Mouse (Mus musculus) cerebellum, postnatal 14 days (tissue): ENCODE measurements around the gene Abhd18.
"Not testable (repeated sequence)": the region's sequence is repeated elsewhere in the genome, so short reads cannot be mapped to it uniquely, and the experiment has no call there.

Experiments used
- DNase-seq, 2 experiments: peaks; one replicate each; pipeline ENCODE4 v3.0.0; 2021; ENCODE audit warnings: mixed read lengths in 2 of 2

The Abhd18 gene

DNA sequence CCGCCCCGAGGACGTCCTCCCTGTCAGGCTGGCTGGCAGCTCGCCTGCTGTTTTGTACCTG lies at the start of gene Abhd18:
Gene Abhd18 (plus strand): TSS at position 14 of the 61 bp plus-strand sequence.
- DNase-seq, result not testable (repeated sequence)

DNA sequence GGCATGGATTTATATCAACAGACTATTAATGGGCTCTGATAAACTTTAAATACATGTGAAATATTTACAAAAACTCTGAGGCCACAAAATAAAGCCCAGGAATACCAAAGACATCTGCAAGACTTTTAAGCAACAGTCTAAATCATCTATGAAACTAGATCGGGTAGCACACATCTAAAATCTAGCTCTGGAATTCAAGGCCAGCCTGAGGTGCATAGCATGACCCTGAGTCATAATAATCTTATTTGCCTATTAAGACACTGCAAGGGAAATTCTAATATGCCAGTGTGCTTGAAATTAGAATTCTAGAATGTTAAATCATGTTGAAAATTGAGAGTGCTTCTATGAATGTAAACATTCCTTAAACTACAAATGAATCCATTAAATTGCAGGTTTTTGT lies 48.7 kb upstream of the Abhd18 start:
- no peak for DNase-seq

DNA sequence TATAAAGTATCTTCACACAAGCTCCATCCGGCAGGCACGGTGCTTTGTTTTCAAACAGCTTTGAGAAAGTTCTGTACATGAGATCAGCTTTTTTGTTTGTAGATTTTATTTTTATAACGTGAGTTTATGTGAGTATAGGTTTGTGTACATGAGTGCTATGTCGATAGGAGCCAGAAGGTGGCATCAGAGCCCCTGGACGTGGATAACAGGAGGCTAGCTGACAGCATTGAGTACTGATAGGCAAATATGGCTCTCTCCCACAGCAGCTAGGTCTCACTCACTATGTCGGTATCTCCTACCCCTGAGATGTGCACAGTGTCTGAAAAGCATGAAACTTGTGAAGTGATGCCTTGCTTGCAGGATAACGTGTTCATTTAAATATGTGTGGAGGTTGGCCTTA lies 48.3 kb upstream of the Abhd18 start:
- DNase-seq, result peak; percentile 54 to 67

DNA sequence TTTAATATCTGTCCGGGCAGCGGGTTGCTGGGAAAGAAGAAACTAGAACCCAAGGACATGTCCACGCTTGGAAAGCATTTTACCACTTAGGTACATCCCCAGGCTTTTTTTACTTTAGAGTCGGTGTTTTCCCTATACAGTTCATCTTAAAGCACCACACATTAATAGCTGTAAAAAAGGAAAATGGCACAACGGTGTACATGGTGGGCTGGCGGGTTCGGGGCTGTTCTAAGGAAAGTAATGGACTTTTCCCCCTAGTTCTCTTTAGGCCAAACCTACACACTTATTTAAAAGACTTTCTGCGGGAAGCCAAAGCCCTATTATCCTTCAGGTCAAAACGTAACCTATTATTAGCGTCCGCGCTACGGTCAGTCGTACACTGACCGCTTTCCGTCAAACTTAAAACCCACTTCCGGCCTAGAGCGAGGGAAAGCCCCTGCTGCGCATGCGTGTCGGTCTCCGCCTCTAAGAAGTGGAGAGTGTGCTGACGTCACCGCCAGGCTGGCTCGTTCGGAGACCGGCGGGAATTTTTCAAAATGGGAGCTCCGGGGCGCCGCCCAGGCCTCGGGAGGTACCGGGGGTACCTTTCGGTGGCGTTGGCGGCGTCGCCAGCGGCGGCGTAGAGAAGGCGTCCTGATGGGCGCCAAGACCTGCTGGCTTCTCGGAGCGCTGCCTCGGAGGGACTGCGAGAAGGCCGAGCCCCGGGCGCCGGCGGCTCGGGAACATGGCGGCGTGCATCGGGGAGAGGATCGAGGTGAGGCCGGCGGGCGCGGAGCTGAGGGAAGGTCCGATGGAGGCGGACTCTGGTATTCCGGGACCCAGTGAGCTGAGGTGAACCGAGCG lies 47.0 kb upstream of the Abhd18 start, which contains the start of gene Plk4:
Gene Plk4 (plus strand): TSS at position 490 of the 843 bp plus-strand sequence.
- peak; percentile 98 to 99 for DNase-seq

DNA sequence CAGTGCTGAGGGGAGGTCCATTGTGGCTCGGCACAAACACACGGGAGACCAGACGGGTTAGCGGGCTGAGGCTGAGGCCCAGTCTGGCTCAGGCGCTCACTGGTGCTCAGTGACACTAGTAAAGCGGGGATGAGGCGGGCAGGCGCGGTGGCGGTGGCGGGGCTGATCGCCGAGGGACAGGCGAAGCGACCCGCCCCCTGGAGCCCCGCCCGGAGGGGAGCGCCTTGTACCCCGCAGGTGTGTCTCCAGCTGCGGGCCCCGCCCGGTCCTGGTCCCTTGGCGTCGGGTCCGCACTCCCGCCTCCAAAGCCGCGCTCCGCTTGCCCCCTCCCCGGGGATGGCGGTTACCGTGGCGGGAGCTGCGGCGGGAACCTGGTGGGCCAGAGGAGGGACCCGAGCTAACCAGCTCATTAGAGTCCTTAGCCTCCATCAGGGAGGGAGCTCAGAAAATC lies 46.4 kb upstream of the Abhd18 start:
- DNase-seq, result peak in 1 of 2 experiments; percentile 50

DNA sequence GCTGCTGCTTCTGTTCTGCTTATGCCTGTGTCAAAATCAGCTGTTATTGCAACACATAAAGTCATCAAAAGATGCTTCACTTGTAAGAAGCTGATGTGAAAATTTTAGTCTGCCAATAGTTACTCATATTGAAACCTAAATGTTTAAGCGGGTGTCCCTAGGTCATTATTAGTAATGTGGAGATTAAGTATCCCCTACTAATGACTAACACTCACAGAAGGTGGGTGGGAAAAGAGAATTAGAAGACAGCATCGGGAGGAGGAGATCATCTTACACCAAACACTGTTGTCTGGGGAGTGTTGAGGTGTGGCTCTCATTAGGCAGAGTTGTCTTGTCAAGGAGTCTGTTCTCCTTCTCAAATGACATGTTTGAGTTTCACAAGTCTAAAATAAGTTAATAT lies 39.9 kb upstream of the Abhd18 start:
- no peak for DNase-seq

DNA sequence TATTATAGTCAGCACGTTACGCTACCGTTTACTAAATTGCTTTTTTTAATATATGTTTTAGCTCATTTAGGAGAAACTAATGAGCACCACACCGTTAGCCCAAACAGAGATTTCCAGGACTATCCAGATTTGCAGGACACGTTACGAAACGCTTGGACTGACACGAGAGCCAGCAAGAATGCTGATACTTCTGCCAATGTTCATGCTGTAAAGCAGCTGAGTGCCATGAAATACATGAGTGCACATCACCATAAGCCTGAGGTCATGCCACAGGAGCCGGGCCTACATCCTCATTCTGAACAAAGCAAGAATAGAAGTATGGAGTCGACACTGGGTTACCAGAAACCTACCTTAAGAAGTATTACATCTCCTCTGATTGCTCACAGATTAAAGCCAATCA lies 38.1 kb upstream of the Abhd18 start:
- DNase-seq, result no peak

DNA sequence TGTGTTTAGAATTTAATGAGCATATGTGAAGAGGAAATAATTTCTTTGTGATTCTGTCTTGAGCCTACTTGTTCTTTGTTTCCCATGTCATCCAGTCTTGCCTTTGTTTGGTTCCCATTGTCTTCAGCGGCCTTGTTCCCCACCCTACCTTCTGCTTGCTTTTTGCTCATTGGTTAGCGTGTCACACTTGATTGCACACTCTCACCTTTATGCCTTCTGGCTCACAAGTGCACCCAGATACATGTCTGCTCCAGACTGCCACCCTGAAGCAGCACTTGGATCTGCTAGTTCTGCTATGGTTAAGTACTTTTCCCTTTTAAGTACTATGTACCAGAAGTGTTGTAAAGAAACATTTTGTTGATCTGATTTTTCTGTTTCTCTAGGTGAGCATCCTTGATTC lies 36.9 kb upstream of the Abhd18 start:
- DNase-seq, result no peak

DNA sequence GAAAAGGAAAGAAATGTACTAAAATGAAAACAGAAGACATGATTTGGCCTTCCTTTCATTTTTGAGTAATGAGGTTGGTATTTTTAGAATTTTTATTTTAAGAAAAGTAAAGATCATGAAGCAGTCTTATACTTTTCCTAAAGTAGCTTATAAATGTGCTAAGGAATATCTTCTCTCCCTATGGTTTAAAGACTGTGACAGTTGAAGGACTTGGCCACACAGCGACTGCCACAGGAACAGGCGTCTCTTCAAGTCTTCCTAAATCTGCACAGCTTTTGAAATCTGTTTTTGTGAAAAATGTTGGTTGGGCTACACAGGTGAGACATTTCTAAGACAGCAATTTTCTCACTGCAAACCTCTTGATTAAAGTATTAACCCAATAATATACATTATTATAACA lies 33.5 kb upstream of the Abhd18 start:
- no peak for DNase-seq

DNA sequence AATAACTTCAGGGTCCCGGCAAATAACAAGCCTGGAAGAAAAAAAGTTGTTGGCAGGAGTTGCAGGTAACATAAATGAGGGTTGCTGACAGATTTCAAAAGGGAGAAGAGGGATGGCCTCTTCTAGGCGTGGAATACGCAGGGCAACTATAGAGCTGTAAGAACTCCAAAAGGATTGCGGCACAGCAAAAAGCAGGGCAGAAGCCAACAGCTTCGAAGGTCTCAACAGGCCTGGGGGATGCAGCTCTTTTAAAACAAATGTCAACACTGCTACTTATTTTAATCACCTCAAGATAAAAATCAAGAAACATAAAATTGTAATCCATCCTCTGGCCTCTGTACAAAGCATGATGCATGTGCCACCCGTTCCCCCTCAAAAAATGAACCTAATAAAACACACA lies 1.2 kb upstream of the Abhd18 start:
- peak in 1 of 2 experiments; percentile 13 for DNase-seq

DNA sequence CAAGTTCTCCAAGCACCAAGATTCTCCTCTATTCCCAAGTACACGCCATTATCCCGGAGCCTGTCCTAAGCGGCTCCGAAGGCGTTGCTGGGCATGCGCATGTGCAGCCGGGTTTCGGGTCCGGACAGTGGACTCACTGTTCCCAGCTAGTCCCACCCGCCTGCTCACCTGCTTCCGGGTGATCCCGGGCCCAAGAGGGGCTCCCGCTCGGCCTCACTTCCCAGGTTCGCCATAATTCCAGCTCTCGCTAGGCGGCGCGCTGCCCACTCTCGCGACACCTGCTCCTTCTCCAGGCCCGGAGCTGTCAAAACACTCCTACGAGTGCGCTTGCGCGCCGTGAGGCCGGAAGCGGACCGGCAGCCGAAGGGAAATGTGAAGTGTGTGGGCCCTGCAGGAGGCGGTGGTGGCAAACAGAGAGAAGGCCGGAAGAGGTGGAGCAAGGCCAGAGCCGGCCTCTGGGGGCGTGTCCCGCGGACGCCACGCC lies 255 bp upstream of the Abhd18 start, which contains the start of gene Mfsd8:
Gene Mfsd8 (minus strand): TSS at position 414 of the 484 bp plus-strand sequence.
- DNase-seq, result peak; percentile 97

DNA sequence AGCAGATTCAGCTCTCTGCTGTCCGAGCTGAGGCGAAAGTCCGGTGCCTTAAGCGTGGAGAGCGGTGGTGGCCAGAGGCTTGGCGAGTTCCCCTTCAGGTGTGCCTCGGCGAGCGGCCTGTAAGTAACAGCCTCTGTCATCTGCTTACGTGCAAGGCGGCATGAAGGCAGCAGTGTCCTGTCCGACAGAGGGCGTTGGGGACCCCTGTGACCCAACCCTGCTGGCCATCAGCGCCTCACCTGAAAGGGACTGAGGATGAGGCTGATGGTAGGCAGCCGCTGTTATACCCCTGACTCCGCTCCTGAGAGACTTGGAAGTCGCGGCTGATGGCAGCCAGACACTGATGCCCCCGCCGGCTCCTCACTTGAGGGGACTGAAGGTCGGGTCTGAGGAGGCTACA lies 248 bp downstream of the Abhd18 start:
- DNase-seq, result peak; percentile 82 to 84

DNA sequence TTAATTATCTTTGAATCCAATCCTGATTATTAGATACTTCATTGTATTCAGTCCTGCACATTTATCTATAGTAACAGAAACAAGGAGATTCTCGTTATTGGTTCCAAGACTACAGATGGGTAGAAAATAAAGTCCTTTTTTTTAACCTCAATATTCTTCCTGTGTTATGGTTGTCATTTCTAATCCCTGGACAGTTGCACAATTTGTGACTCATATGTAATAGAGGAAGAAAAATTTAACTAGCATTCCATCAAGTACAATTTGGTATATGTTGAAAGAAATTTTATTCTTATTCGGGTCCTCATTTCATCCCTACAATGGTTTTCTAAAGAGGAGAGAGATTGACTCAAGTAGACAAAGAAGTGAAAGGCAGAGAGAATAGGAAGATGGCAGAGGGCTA lies 1.2 kb downstream of the Abhd18 start:
- DNase-seq, result not testable (repeated sequence)

DNA sequence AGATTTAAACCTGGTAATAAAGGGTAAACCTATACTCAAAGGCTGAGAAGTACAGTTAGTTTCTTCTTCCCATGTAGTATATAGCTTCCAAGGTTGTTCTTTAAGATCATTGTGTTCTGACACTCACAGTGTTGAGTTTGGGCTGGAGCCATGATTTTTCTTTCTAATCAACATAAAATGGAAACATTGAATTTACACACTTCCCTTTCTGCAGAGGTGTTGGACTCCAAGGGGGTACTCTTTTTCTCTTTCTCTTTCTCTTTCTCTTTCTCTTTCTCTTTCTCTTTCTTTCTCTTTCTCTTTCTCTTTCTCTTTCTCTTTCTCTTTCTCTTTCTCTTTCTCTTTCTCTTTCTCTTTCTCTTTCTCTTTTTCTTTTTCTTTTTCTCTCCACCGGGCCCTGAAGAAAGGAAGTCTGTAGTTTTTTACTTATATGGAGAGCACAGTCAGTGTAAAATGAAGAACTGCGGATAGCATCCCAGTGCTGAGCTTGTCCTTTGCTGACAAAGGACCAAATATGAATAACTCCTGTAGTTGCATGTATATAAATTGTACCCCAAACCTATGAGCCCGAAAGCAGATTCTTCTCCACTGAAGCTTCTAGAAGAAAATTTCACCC lies 6.5 kb downstream of the Abhd18 start:
- DNase-seq, result not testable (repeated sequence)

DNA sequence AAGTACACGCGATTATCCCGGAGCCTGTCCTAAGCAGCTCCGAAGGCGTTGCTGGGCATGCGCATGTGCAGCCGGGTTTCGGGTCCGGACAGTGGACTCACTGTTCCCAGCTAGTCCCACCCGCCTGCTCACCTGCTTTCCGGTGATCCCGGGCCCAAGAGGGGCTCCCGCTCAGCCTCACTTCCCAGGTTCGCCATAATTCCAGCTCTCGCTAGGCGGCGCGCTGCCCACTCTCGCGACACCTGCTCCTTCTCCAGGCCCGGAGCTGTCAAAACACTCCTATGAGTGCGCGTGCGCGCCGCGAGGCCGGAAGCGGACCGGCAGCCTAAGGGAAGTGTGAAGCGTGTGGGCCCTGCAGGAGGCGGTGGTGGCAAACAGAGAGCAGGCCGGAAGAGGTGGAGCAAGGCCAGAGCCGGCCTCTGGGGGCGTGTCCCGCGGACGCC lies 47.1 kb downstream of the Abhd18 start:
- peak; percentile 98 to 99 for DNase-seq

DNA sequence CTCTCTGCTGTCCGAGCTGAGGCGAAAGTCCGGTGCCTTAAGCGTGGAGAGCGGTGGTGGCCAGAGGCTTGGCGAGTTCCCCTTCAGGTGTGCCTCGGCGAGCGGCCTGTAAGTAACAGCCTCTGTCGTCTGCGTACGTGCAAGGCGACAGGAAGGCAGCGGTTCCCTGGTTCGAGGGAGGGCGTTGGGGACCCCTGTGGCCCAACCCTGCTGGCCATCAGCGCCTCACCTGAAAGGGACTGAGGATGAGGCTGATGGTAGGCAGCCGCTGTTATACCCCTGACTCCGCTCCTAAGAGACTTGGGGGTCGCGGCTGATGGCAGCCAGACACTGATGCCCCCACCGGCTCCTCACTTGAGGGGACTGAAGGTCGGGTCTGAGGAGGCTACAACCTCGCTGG lies 47.6 kb downstream of the Abhd18 start:
- peak; percentile 63 to 64 for DNase-seq

DNA sequence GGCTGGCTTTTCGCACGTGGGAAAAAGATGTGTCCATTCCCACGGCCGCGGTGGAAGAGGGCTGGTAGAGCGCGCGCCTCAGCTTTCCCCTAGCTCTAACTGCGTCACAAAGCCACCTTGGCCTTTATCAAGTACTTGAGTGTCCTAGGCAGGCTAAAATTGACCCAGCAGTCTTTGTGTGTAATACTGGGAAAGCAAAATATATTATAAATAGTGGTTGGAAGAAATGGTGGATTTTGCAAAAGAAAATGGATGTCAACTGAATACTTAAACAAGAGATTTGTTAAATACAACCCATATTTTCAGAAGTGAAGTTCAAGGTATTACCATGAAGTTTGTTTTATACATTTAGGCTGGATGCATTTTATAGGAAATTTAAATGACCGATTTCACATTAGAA lies 55.7 kb downstream of the Abhd18 start, which contains the start of gene 1700034I23Rik:
Gene 1700034I23Rik (minus strand): TSS at position 101 of the 400 bp plus-strand sequence.
- not testable (repeated sequence) for DNase-seq

DNA sequence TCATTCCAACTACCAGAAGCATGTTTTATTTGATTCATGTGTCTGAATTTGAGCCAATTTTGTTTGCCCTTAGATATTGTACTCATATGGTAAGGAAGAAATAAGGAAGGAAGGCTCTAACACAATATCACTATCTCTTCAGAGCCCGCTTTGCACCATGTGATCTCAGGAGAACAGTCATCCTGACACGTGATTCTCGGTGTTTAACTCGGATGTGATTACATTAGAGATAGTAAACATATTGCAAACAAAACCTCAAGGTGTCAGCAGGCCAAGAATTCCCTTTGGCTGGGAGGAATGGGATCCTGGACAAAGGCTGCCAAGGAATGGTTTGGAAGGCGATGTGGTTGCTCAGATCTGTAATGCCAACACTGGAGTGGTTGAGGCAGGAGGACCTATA lies 91.4 kb downstream of the Abhd18 start:
- no peak for DNase-seq

DNA sequence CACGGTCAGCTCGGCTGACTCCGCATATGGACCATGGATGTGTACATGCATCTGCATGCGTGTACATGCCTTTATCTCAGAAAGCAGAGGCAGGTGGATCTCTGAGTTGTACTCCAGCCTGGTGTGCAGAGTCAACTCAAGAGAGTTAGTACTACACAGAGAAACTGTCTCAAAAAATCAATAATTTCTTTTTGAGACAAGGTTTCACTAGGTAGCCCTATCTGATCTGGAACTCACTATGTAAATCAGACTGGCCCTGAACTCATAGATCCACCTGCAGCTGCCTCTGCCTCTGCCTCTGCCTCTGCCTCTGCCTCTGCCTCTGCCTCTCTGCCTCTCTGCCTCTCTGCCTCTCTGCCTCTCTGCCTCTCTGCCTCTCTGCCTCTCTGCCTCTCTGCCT lies 91.8 kb downstream of the Abhd18 start:
- DNase-seq, result no peak

DNA sequence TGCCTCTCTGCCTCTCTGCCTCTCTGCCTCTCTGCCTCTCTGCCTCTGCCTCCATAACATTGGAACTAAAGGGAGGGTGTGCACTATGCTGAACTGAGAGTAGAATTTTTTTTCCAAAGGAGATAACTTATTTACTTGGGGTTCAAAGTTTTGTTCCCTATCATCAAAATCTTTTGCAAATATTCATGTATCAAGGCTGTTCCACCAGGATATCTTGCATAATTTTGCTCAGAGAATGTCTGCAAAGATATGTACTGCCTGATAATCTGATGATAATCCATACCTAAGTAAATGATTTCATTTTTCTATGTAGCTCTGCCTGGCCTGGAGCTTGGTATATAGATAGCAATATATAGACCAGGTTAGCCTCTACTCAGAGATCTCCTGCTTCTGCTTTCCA lies 92.2 kb downstream of the Abhd18 start:
- DNase-seq, result no peak

DNA sequence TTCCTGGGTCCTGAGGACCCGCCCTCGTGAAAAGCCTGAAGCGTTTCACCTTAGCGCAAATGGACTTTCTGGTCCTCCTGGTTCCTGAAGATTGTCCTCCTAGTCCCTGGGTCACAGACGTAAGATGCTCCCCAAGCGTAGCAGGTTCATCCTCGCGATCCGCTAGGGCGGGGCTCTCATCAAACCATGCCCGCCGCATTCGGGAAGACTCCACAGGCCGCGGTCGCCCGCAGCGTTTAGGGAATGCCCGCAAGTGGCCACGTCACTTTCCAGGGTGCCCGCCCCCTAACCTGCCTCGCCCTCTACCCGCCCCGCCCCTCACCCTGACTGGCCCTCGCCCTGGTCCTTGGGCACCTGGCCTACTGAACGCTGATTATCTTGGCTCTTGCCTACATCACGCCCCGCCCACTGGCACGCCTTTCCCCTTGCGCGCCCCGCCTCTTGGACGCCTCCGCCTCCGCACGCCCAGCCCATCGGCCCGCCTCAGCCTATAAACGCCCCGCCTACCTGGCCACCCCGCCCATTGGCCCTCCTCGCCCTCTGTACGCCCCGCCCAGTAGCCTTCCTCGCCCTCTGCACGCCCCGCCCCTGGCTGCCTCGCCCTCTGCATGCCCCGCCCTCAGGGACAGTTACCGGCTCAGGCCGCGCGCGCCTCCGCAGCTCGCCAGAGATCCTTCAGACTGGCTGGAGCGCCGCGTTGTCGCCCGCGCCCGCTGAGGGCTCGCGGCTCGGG lies 102.6 kb downstream of the Abhd18 start, which contains the start of gene Larp1b:
Gene Larp1b (plus strand): TSS at position 659 of the 733 bp plus-strand sequence.
- DNase-seq, result peak; percentile 99 to 100

DNA sequence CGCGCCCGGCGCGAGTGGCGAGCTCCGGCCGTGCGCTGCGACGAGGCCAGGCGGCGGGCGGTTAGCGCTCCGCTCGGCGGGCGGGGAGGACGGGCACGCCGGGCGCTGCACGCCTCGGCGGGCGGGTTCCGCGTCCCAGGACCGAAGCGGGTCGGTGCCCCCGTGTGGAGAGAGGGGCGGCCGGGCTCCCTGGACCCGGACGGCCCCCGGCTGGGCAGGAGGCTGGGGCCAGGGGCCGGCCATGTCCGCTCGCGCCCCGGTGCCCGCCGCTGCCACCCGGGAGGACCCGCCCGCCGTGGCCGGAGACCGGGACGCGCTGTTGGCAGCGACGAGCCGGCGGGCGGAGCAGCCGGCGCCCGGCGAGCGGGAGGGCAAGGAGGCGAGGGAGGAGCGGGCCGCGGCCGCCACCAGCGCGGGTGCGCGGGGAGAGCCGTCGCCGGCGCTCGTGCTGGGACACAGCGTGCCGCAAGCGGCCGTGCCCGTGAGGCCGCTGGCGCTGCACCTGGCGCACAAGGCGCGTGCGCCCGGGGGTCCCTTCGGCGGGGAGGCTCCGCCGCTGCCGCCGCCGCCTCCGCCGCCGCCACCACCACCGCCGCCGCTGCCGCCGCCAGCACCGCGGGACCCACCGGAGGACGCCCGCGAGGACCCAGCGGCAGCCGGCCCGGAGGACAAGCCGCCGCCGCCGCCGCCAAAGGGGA lies 103.3 kb downstream of the Abhd18 start:
- peak; percentile 56 to 72 for DNase-seq
